Mouse (Mus musculus) testis, adult 2 months (tissue): Measurements from ENCODE around the gene Mgp.

Experiments
- CTCF ChIP-seq: fragments of 200-500 bp; IDR thresholded peaks from 2 replicates; pipeline ENCODE4 v1.5.1; 2012; ENCODE audit warnings: low read depth, mild to moderate bottlenecking, inconsistent platforms, low read length, moderate library complexity; ENCODE audit not compliant: control insufficient read depth, insufficient read depth, insufficient replicate concordance
- POLR2A ChIP-seq: fragments of 200-500 bp; IDR thresholded peaks from 2 replicates; pipeline ENCODE4 v1.6.1; 2012; ENCODE audit warnings: low read depth, mild to moderate bottlenecking, inconsistent platforms, low read length, moderate library complexity; ENCODE audit not compliant: control insufficient read depth

DNA sequence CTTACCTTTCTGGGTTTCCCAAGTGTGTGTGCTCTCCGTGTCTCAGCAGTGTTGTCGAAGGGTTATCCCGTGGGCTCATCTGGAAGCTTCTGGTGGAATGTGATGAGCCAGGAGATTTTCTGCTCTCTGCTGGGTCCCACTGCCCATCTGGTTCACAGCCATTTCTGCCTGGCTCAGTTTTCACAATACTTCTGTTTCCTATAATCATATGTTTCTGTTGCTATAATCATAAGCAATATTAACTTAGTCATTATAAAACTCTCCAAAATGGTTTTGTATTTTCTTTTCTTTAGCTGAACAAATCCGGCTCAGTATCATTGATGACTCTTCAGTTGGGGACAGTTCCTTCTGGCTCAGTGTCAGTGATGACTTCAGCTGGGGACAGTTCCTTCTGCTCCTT, 40.3 kb downstream of the Mgp start, which contains the start of gene Smco3:
- TF ChIP-seq POLR2A (no peak), CTCF (no peak)
